Mouse (Mus musculus) limb, embryonic 14.5 days (tissue): Measurements from ENCODE around the gene Dnm2. TPM values are rescaled to one million over a fixed set of nuclear protein-coding genes. Genes with fewer than 3 reads are reported as not detected.
"Not testable (repeated sequence)": the region's sequence is repeated elsewhere in the genome, so short reads cannot be mapped to it uniquely, and the experiment has no call there.

ENCODE experiments used
- ATAC-seq: fragments of 200-750 bp; cut with Nextera tagmentation; 2 replicates; pipeline ENCODE4 v1.8.0; 2017; ENCODE audit warnings: low read depth, moderate number of reproducible peaks, moderate TSS enrichment; ENCODE audit not compliant: low FRiP score
- DNase-seq: peaks from one replicate; pipeline ENCODE4 v3.0.0-alpha.2; 2015; ENCODE audit warnings: low spot score
- H3K27ac ChIP-seq: fragments of 300-500 bp; sonication (generic); replicated peaks from 2 replicates; pipeline ENCODE4 v1.5.1; 2014; ENCODE audit warnings: low read depth, mild to moderate bottlenecking, low read length, moderate library complexity, mixed read lengths
- H3K27me3 ChIP-seq: fragments of 300-500 bp; sonication (generic); 2 replicates; pipeline ENCODE4 v1.6.1; 2014; ENCODE audit warnings: low read length, mixed read lengths; ENCODE audit not compliant: control insufficient read depth, insufficient read depth
- H3K36me3 ChIP-seq: fragments of 300-500 bp; sonication (generic); 2 replicates; pipeline ENCODE4 v1.6.1; 2014; ENCODE audit warnings: mild to moderate bottlenecking, low read length, moderate library complexity, mixed read lengths; ENCODE audit not compliant: control insufficient read depth, insufficient read depth
- H3K4me1 ChIP-seq: fragments of 300-500 bp; sonication (generic); 2 replicates; pipeline ENCODE4 v1.6.1; 2014; ENCODE audit warnings: antibody characterized with exemption, low read length, mixed read lengths; ENCODE audit not compliant: control insufficient read depth, insufficient read depth
- H3K4me2 ChIP-seq: fragments of 300-500 bp; sonication (generic); replicated peaks from 2 replicates; pipeline ENCODE4 v1.6.1; 2014; ENCODE audit warnings: low read depth, mild to moderate bottlenecking, low read length, moderate library complexity; ENCODE audit not compliant: severe bottlenecking
- H3K4me3 ChIP-seq: fragments of 300-500 bp; sonication (generic); replicated peaks from 2 replicates; pipeline ENCODE4 v1.5.1; 2014; ENCODE audit warnings: low read length
- H3K9ac ChIP-seq: fragments of 300-500 bp; sonication (generic); 2 replicates; pipeline ENCODE4 v1.6.1; 2014; ENCODE audit warnings: mild to moderate bottlenecking, low read depth, low read length, moderate library complexity; ENCODE audit not compliant: severe bottlenecking
- H3K9me3 ChIP-seq: fragments of 300-500 bp; sonication (generic); 2 replicates; pipeline ENCODE4 v1.6.1; 2016; ENCODE audit warnings: low read length; ENCODE audit not compliant: control insufficient read depth
- POLR2A ChIP-seq: fragments of 200-500 bp; IDR thresholded peaks from 2 replicates; pipeline ENCODE4 v1.8.0; 2012; ENCODE audit warnings: inconsistent platforms, mild to moderate bottlenecking, moderate library complexity, borderline replicate concordance; ENCODE audit not compliant: insufficient read depth, insufficient read length; ENCODE audit errors: extremely low read depth
- WGBS: fragments of 180-500 bp; shearing (Covaris S2); extraction: QIAGEN DNeasy Blood & Tissue Kit; methylation state at CpG from one replicate; pipeline ENCODE4 v1.1.7; 2014; 5-methylcytosine and 5-hydroxymethylcytosine counted together
- polyA plus RNA-seq, 2 experiments: library from polyadenylated mRNA; depleted of rRNA in 1 of 2; stranded (reverse) in 1 of 2; unstranded in 1 of 2; fragments of >200 nt; fragmentation: Nextera tagmentation in 1 of 2; extraction: Ambion mirVana in 1 of 2; gene quantifications; 2 replicates each; pipeline versions ENCODE4 v1.2.1 to v1.2.3; 2012 to 2014

The Dnm2 gene
- polyA plus RNA-seq, 2 experiments = 62.6 to 68.3 TPM

DNA sequence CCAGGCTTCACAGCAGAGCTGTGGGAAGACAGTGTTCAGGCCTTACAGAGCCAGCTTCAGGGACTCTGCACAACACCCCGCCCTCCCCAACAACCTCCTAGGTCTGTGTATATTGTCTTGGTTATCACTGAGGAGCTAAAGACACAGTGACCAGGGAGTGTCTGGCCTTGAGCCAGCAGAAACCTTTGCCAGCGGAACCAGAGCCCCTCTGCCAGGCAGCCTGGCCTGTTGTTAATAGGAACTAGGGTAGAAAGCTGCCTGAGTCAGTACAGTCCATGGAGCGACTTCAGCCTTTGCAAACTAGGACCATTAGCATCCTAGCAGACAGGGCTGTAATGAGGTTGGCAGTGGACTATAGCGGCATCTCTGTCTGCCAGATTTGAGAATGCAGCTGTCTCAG lies 59.4 kb downstream of the Dnm2 start:
- Histone ChIP-seq H3K36me3 (peaks cover 76% of the 10 kb centered on the region), H3K4me3 (no peak overlapping the region), H3K4me1 (no peaks in the 10 kb centered on the region), H3K27me3 (no peaks in the 10 kb centered on the region), H3K9me3 (no peaks in the 10 kb centered on the region), H3K9ac (no peak overlapping the region), H3K4me2 (no peak overlapping the region), H3K27ac (no peak overlapping the region)
- TF ChIP-seq POLR2A = no peak
- 84% methylated on average over 4 of the region's 4 CpGs for WGBS
- DNase-seq (no peak), ATAC-seq (no peak)

GRCm38 (mm10) chr9:21488246-21488645 lies 63.5 kb downstream of the Dnm2 start:
- H3K27ac ChIP-seq, DNase-seq, ATAC-seq, H3K4me3 ChIP-seq, H3K9me3 ChIP-seq, H3K9ac ChIP-seq, H3K4me2 ChIP-seq, H3K4me1 ChIP-seq, H3K27me3 ChIP-seq: not testable (repeated sequence)
- H3K36me3 ChIP-seq = peaks cover 67% of the 10 kb centered on the region
- WGBS = 90% methylated on average over 1 of the region's 2 CpGs

DNA sequence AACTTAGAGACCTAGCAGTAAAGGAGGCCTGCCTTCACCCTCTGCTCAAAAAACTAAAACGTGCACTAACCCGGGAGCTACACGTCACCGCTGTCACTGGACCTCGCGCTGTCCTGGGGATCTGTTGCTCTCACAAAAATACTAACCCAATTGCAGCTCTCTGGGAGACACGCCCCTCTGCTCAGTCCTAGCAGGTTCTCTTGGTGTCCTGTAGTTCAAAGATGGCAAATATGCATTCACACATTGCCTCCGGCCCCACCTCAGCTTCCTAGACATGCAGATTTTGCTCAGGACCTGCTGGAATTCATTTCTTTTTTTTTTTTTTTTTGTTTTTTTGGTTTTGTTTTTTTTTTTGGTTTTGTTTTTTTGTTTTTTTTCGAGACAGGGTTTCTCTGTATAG lies 66.0 kb downstream of the Dnm2 start:
- ATAC-seq (no peak), DNase-seq (no peak)
- 90% methylated on average over 9 of the region's 9 CpGs for WGBS
- Histone ChIP-seq H3K27me3 (no peaks in the 10 kb centered on the region), H3K27ac (no peak overlapping the region), H3K4me2 (no peak overlapping the region), H3K9me3 (no peaks in the 10 kb centered on the region), H3K36me3 (peaks cover 62% of the 10 kb centered on the region), H3K9ac (no peak overlapping the region), H3K4me1 (peaks cover 15% of the 10 kb centered on the region), H3K4me3 (no peak overlapping the region)
- no peak for TF ChIP-seq POLR2A

DNA sequence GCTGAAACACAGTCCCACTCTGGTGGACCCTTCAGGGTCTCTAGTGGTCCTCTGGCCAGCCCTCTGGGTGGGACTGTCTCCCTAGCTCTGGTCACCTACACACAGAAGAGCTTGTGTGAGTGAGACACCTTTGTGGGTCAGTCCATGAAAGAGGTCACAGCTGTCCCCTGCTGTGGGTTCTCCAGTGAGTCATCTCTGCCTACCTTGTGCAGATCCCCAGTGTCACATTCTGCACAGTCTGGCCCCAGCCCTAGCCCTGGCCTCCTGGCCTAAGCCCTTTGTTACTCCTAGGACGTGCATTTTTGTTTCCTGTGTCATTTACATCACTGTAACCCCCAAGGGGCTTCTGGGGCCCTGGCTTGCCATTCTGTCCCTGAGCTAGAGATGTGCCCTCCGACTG lies 69.2 kb downstream of the Dnm2 start:
- peaks cover 32% of the 10 kb centered on the region for H3K4me1 ChIP-seq
- H3K9me3 ChIP-seq = no peaks in the 10 kb centered on the region
- no peak for DNase-seq
- no peak overlapping the region for H3K27ac ChIP-seq
- no peak overlapping the region for H3K4me3 ChIP-seq
- H3K36me3 ChIP-seq = peaks cover 47% of the 10 kb centered on the region
- H3K27me3 ChIP-seq = no peaks in the 10 kb centered on the region
- ATAC-seq = no peak
- 61% methylated on average over 2 of the region's 2 CpGs for WGBS
- H3K9ac ChIP-seq = 0 out of 2 replicates have a peak overlapping the region, but pooled peaks have one; percentile 4
- no peak overlapping the region for H3K4me2 ChIP-seq
- no peak for TF ChIP-seq POLR2A

DNA sequence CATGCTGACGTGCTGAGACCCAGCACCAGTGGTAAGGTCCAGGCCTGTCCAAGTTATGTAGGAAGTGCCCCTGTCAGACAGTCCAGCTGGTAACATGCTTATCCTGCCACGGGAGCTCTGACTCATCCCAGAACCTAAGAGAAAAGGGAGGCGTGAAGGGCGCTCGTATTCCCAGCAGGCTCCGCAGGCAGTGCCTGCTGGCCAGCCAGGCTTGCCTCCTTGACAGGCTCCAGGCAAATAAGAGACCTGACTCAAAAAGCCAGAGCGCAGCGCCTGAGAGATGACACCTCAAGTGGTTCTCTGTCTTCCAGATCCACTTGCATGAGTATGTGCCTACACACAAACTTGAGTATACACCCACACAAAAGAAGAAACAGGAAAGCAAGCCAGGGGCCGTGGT lies 70.0 kb downstream of the Dnm2 start:
- 69% methylated on average over 9 of the region's 9 CpGs for WGBS
- H3K4me1 ChIP-seq = peaks cover 32% of the 10 kb centered on the region
- no peak overlapping the region for H3K4me3 ChIP-seq
- no peak overlapping the region for H3K27ac ChIP-seq
- H3K9ac ChIP-seq = no peak overlapping the region
- no peaks in the 10 kb centered on the region for H3K27me3 ChIP-seq
- H3K4me2 ChIP-seq = peak overlapping the region; percentile 81
- H3K9me3 ChIP-seq = no peaks in the 10 kb centered on the region
- TF ChIP-seq POLR2A = no peak
- peaks cover 53% of the 10 kb centered on the region for H3K36me3 ChIP-seq
- DNase-seq = no peak
- no peak for ATAC-seq
